Mouse (Mus musculus) midbrain, embryonic 16.5 days (tissue): Measurements from ENCODE around the gene 2410004B18Rik. TPM values are rescaled to one million over a fixed set of nuclear protein-coding genes. Genes with fewer than 3 reads are reported as not detected.

Experiments
- ATAC-seq: fragments of 200-750 bp; cut with Nextera tagmentation; 2 replicates; pipeline ENCODE4 v1.8.0; 2017; ENCODE audit warnings: moderate TSS enrichment
- H3K27ac ChIP-seq: fragments of 300-500 bp; sonication (generic); 2 replicates; pipeline ENCODE4 v1.5.1; 2014; ENCODE audit warnings: mild to moderate bottlenecking, low read length, mixed read lengths
- H3K27me3 ChIP-seq: fragments of 300-500 bp; sonication (generic); 2 replicates; pipeline ENCODE4 v1.6.1; 2014; ENCODE audit warnings: low read depth, low read length, mixed read lengths; ENCODE audit not compliant: control insufficient read depth, insufficient read depth
- H3K36me3 ChIP-seq: fragments of 300-500 bp; sonication (generic); 2 replicates; pipeline ENCODE4 v1.6.1; 2014; ENCODE audit warnings: mild to moderate bottlenecking, low read length, moderate library complexity, mixed read lengths; ENCODE audit not compliant: control insufficient read depth, insufficient read depth
- H3K4me1 ChIP-seq: fragments of 300-500 bp; sonication (generic); 2 replicates; pipeline ENCODE4 v1.6.1; 2014; ENCODE audit warnings: mild to moderate bottlenecking, low read length, mixed read lengths; ENCODE audit not compliant: control insufficient read depth, insufficient read depth
- H3K4me2 ChIP-seq: fragments of 300-500 bp; sonication (generic); 2 replicates; pipeline ENCODE4 v1.6.1; 2014; ENCODE audit warnings: mild to moderate bottlenecking, low read length, mixed read lengths
- H3K4me3 ChIP-seq: fragments of 300-500 bp; sonication (generic); 2 replicates; pipeline ENCODE4 v1.5.1; 2014; ENCODE audit warnings: low read depth, mild to moderate bottlenecking, low read length, moderate library complexity, mixed read lengths
- H3K9ac ChIP-seq: fragments of 300-500 bp; sonication (generic); 2 replicates; pipeline ENCODE4 v1.6.1; 2014; ENCODE audit warnings: low read depth, low read length, mixed read lengths
- H3K9me3 ChIP-seq: fragments of 300-500 bp; sonication (generic); replicated peaks from 2 replicates; pipeline ENCODE4 v1.6.1; 2014; ENCODE audit warnings: mild to moderate bottlenecking, low read length, mixed read lengths; ENCODE audit not compliant: control insufficient read depth, poor library complexity, severe bottlenecking
- WGBS: fragments of 180-500 bp; shearing (Covaris S2); extraction: QIAGEN DNeasy Blood & Tissue Kit; methylation state at CpG from one replicate; pipeline ENCODE4 v1.1.7; 2014; 5-methylcytosine and 5-hydroxymethylcytosine counted together
- polyA plus RNA-seq: library from polyadenylated mRNA; unstranded; fragments of >200 nt; fragmentation: Nextera tagmentation; extraction: Ambion mirVana; gene quantifications from 2 replicates; pipeline ENCODE4 v1.2.1, GENCODE M21; 2015

The 2410004B18Rik gene
- 88.2 and 96.1 TPM in 2 replicates for polyA plus RNA-seq

GRCm38 (mm10) chr3:145937505-145938404, at the start of gene 2410004B18Rik:
TSS of gene 2410004B18Rik (plus strand) at chr3:145938014.
- H3K4me3 ChIP-seq = peak within 1 kb of the TSS; percentile 98
- H3K4me1 ChIP-seq = peaks cover 25% of the 10 kb centered on the region
- no peaks in the 10 kb centered on the region for H3K27me3 ChIP-seq
- peak within 1 kb of the TSS; percentile 82 for H3K4me2 ChIP-seq
- H3K9me3 ChIP-seq = no peaks in the 10 kb centered on the region
- peak within 1 kb of the TSS; percentile 73 for H3K9ac ChIP-seq
- peak within 1 kb of the TSS; percentile 64 for H3K27ac ChIP-seq
- peak; percentile 94 for ATAC-seq
- WGBS = 2% methylated on average over 54 of the region's 70 CpGs
- H3K36me3 ChIP-seq = 0 out of 2 replicates have a peak, but pooled peaks cover 2% of the 10 kb centered on the region

- Histone ChIP-seq H3K36me3 (no peaks in the 10 kb centered on the region), H3K4me3 (no peak overlapping the region), H3K27ac (peak overlapping the region; percentile 54), H3K9me3 (no peaks in the 10 kb centered on the region), H3K4me2 (no peak overlapping the region), H3K27me3 (no peaks in the 10 kb centered on the region), H3K9ac (no peak overlapping the region), H3K4me1 (peaks cover 2% of the 10 kb centered on the region; the same call in 1 of the 2 replicates)
- WGBS = 30% methylated on average over 18 of the region's 18 CpGs
- ATAC-seq = peak; percentile 89
Measured at GRCm38 (mm10) chr3:145890346-145891132, 47.3 kb upstream of the 2410004B18Rik start.

- H3K9ac ChIP-seq = no peak overlapping the region
- H3K9me3 ChIP-seq = no peaks in the 10 kb centered on the region
- H3K27me3 ChIP-seq = no peaks in the 10 kb centered on the region
- 0 out of 2 replicates have a peak, but pooled peaks cover 2% of the 10 kb centered on the region for H3K36me3 ChIP-seq
- H3K27ac ChIP-seq = no peak overlapping the region
- no peak overlapping the region for H3K4me3 ChIP-seq
- ATAC-seq = no peak
- WGBS = 86% methylated on average over 3 of the region's 3 CpGs
- H3K4me1 ChIP-seq = peaks cover 2% of the 10 kb centered on the region; the same call in 1 of the 2 replicates
- H3K4me2 ChIP-seq = no peak overlapping the region
Measured at GRCm38 (mm10) chr3:145892451-145892850, 45.4 kb upstream of the 2410004B18Rik start.

GRCm38 (mm10) chr3:145894131-145894530, 43.7 kb upstream of the 2410004B18Rik start:
- 62% methylated on average over 12 of the region's 12 CpGs for WGBS
- no peak for ATAC-seq
- H3K9ac ChIP-seq = no peak overlapping the region

GRCm38 (mm10) chr3:145897749-145898148, 40.1 kb upstream of the 2410004B18Rik start:
- ATAC-seq = no peak
- WGBS = 89% methylated on average over 11 of the region's 11 CpGs
- no peaks in the 10 kb centered on the region for H3K4me1 ChIP-seq

More at GRCm38 (mm10) chr3:145894131-145894530, 43.7 kb upstream of the 2410004B18Rik start:
- no peak overlapping the region for H3K27ac ChIP-seq
- no peaks in the 10 kb centered on the region for H3K27me3 ChIP-seq
- 0 out of 2 replicates have a peak, but pooled peaks cover 2% of the 10 kb centered on the region for H3K36me3 ChIP-seq
- H3K4me1 ChIP-seq = peaks cover 2% of the 10 kb centered on the region; the same call in 1 of the 2 replicates
- H3K4me3 ChIP-seq = no peak overlapping the region
- no peaks in the 10 kb centered on the region for H3K9me3 ChIP-seq
- H3K4me2 ChIP-seq = no peak overlapping the region

GRCm38 (mm10) chr3:145899832-145900231, 38.0 kb upstream of the 2410004B18Rik start:
- Histone ChIP-seq H3K36me3 (0 out of 2 replicates have a peak, but pooled peaks cover 2% of the 10 kb centered on the region), H3K9ac (no peak overlapping the region), H3K4me3 (no peak overlapping the region), H3K27me3 (no peaks in the 10 kb centered on the region), H3K9me3 (no peaks in the 10 kb centered on the region), H3K4me2 (no peak overlapping the region), H3K27ac (no peak overlapping the region), H3K4me1 (no peaks in the 10 kb centered on the region)
- 81% methylated on average over 8 of the region's 8 CpGs for WGBS
- no peak for ATAC-seq

More at GRCm38 (mm10) chr3:145897749-145898148, 40.1 kb upstream of the 2410004B18Rik start:
- Histone ChIP-seq H3K27me3 (no peaks in the 10 kb centered on the region), H3K9me3 (no peaks in the 10 kb centered on the region), H3K4me2 (no peak overlapping the region), H3K4me3 (no peak overlapping the region), H3K9ac (no peak overlapping the region), H3K27ac (no peak overlapping the region), H3K36me3 (0 out of 2 replicates have a peak, but pooled peaks cover 2% of the 10 kb centered on the region)

- H3K36me3 ChIP-seq = no peaks in the 10 kb centered on the region
Measured at GRCm38 (mm10) chr3:145903530-145903929, 34.3 kb upstream of the 2410004B18Rik start.

GRCm38 (mm10) chr3:145904850-145905776, 32.7 kb upstream of the 2410004B18Rik start:
- Histone ChIP-seq H3K36me3 (no peaks in the 10 kb centered on the region), H3K27me3 (no peaks in the 10 kb centered on the region), H3K4me1 (peaks cover 2% of the 10 kb centered on the region; the same call in 1 of the 2 replicates), H3K27ac (no peak overlapping the region), H3K4me2 (peak overlapping the region; percentile 44), H3K9ac (peak overlapping the region; percentile 17; the same call in 1 of the 2 replicates), H3K9me3 (no peaks in the 10 kb centered on the region), H3K4me3 (no peak overlapping the region)
- WGBS = 50% methylated on average over 22 of the region's 22 CpGs
- peak; percentile 71 for ATAC-seq

More at GRCm38 (mm10) chr3:145903530-145903929, 34.3 kb upstream of the 2410004B18Rik start:
- Histone ChIP-seq H3K9me3 (no peaks in the 10 kb centered on the region), H3K9ac (no peak overlapping the region), H3K4me1 (peaks cover 2% of the 10 kb centered on the region; the same call in 1 of the 2 replicates), H3K27me3 (no peaks in the 10 kb centered on the region), H3K4me3 (no peak overlapping the region), H3K4me2 (no peak overlapping the region), H3K27ac (no peak overlapping the region)
- ATAC-seq = no peak
- WGBS = 83% methylated on average over 8 of the region's 8 CpGs
